Mouse (Mus musculus) adrenal gland, adult (tissue): ENCODE measurements around the gene Syngr3.
A peak's percentile ranks its signal among the peaks of the same experiment; 100 is the strongest.
"Not testable (repeated sequence)": the region's sequence is repeated elsewhere in the genome, so short reads cannot be mapped to it uniquely, and the experiment has no call there.

Experiments used
- DNase-seq, 2 experiments: peaks; one replicate each; pipeline ENCODE4 v3.0.0; 2022 to 2023; ENCODE audit warnings: low spot score in 1 of 2; ENCODE audit not compliant: inconsistent age in 2 of 2

Syngr3 gene

GRCm38 (mm10) chr17:24677500-24678080 lies 12.2 kb downstream of the Syngr3 start:
- DNase-seq, result no peak

DNA sequence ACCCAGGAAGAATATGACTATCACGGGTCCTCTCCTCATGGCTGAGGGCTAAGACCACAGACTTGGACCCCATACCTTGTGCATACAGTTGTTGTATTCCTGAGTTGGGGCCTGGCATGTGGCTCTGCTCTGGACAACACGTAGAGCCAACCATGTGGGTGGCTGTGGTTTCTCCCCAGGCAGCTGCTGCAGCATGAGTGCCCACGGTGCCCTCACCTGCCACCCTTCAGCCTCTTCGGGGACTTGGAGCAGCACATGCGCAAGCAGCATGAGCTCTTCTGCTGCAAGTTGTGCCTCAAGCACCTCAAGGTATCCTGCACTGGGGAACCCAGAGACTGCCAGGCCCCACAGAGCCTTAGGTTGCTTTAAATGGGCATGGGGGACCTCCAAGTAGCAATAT lies 12.9 kb downstream of the Syngr3 start:
- no peak for DNase-seq

- DNase-seq, result peak in 1 of 2 experiments; percentile 79
Observed at GRCm38 (mm10) chr17:24676187-24676586, 13.6 kb downstream of the Syngr3 start.

GRCm38 (mm10) chr17:24674277-24674676 lies 15.5 kb downstream of the Syngr3 start:
- no peak for DNase-seq

DNA sequence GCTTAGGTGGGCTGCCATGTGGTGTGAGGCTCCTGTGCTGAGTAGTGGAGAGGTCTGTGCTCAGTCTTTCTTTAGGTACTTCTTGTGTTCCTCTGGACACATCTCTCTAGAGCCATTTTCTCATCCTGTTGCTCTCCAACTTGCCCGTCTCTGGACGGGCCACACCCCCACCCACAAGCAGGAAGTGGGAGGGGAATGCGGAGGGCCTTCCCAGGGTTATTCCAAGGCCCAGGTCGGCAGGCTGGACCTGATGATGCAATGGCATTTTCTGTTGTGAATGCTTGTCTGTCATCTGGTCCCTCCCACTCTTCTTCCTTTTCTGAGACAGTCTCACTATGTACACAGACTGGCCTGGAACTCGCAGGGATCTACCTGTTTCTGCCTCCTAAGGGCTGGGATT lies 17.6 kb downstream of the Syngr3 start:
- DNase-seq, result peak; percentile 76 to 90

- no peak for DNase-seq
Observed at GRCm38 (mm10) chr17:24671346-24671745, 18.4 kb downstream of the Syngr3 start.

DNA sequence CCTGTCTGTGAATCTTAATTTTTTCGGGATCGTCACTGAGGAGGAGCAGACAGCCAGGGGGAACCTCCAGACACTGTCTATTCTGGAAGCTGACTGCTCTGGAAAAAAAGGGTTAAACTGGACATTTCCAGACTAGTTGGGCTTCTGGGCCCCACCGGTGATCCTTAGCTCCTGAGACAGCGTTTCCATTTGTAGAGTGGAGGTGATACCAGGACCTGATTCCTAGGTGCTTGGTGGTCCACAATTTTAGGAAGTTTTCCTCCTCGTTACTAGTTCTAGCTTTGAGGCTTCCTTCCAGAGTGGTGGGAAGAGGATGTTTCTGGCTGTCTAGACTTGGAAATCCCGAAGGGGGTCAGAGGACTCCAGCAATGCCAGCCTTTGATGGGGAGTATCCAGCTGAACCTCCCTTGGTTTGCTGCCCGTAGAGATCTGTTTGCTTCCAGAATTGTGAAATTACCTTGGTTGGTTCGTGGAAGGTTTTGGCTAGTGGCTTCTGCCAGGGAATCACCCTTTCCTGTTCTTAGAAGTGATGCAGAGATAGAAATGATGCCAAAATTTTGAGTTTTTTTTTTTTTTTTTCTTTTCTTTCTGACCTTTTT lies 19.4 kb downstream of the Syngr3 start:
- peak in 1 of 2 experiments; percentile 63 for DNase-seq

DNA sequence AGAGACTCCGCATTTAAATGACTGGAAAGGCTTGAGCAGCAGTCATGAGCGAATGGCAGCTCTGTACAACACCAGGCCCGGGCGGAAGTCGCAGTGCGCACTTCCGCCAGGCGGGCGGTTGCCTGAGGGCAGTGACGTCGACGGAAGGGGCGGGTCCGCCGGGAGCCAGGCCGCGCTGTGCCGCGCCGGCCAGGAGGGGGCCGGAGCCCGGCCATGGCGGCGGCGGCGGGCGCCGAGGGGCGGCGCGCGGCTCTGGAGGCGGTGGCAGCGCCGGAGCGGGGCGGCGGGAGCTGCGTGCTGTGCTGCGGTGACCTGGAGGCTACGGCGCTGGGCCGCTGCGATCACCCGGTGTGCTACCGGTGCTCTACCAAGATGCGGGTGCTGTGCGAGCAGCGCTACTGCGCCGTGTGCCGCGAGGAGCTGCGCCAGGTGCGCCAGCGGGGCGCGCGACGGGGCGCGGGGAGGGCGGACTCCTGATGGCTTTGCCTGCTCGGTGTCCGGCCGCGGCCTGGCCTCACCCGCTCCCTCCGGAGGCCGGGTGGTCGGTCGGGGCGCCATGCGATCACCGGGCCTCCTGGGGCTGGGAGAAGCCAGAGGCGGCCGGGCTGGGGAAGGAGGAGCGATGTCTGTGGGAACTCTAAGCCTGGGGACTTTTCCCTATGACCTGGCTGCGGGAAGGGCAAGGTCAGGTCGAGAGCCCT lies 20.1 kb downstream of the Syngr3 start, which contains the start of gene Zfp598:
Gene Zfp598, plus strand, starts transcription at position 143 of the 701 bp plus-strand sequence.
- DNase-seq, result peak; percentile 96 to 97

DNA sequence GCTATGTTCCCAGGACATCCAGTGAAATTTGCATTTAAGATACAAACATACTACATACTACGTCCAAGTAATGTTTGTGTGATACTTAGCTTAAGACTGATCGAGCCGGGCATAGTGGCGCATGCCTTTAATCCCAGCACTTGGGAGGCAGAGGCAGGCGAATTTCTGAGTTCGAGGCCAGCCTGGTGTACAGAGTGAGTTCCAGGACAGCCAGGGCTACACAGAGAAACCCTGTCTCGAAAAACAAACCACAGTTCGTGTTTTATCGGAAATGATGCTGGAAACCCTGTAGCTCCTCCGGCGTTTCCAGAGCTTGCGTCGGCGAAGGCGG lies 20.6 kb downstream of the Syngr3 start:
- not testable (repeated sequence) for DNase-seq

GRCm38 (mm10) chr17:24667416-24667815 lies 22.3 kb downstream of the Syngr3 start:
- peak; percentile 65 to 86 for DNase-seq

DNA sequence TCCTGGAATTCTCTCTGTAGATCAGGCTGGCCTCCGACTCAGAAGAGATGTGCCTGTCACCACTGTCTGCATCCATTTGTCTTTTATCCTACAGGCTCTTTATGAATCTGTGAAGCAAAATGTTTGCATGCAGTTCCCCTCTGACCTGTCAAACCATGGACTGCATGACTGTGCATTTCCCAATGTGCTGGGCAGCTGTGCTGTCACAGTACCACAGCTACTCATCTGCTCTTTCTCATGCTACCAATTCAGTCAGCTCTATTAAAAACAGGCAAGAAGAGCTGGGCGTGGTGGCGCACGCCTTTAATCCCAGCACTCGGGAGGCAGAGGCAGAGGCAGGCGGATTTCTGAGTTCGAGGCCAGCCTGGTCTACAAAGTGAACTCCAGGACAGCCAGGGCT lies 22.7 kb downstream of the Syngr3 start:
- not testable (repeated sequence) for DNase-seq

DNA sequence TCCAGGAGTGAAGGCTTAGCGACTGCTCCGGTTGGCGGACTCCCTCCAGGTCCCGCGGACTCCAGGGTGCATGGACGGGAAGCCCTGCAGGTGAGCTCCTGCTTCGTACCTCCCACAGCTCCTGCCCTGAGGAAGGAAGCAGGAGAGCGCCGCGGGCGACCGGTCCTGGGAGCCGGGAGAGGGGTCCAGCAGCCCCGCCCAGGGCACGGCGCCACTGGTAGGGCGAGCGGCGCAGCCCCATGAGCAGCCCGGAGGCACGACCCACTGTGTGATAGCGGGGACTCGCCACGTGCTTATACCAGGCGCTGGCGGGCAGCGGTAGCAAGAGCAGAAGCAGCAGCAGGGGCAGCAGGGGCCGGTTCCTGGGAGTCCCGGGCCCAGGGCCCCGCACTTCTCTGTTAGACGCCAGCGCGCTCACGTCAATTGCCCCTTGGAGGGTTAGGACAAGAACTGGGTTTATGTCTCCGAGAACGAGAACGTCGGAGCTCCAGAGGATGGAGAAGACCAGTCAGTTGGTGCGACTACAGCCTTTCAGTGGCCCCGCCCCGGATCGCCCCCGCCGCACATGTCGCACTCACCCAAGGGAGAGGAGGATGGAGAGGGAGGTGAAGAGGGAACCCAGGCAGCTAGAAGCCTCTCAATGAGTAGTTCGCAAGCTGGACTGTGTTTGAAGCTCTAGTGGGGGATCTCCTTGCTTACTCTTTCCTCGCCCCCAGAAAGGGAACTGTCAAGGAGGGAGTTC lies 31.6 kb downstream of the Syngr3 start, which contains the start of gene Npw:
Gene Npw, minus strand, starts transcription at position 441 of the 742 bp plus-strand sequence.
- DNase-seq, result peak in 1 of 2 experiments; percentile 54

DNA sequence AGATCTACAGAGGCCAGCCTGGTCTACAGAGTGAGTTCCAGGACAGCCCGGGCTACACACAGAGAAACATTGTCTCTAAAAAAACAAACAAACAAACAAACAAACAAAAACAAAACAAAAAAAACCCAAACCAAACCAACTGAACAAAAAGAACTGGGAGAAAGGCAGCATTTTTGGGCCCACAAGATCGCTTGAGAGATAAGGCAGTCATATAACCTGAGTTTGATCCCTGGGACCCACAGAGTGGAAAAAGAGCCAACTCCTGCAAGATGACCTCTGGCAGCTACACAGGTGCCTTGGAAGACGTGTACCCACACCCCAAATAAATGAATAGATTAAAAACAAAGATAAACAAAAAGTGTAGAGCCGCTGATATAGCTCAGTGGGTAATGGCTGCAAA lies 34.8 kb downstream of the Syngr3 start:
- DNase-seq, result no peak

DNA sequence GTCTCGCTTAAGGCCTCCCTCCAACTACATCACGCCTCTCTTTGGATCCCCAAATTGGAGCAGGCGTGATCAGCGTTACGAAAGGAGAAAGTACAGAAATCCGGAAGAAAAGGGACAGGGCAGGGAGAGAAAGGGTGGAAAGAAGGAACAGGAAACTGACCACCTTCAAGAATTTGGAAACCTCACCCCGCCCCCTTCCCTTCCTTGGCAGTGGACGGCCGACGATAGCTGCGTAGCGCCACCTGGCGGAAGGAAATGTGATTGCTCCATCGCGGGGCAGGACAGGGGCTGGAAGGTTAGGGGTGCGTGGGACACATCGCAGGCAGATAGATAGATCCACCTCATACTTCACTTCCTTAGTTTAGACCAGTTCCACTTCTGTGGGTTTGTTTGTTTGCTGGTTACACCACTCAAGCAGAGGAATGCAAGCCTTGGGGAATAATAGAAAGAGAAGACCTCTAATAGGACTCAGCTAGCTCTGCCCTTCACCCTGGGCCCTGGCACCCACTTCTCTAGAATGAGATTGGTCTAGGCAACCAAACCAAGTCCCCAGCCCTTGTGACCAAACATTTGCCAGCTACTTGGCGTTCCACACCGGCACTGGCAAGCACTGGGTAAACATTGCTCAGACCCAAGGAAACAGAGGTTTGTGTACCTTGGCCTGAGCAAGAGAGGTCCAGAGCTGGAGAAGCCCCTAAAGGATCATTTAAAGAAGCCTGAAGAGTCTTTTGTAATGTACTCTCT lies 35.6 kb downstream of the Syngr3 start:
- DNase-seq, result peak; percentile 70 to 90

DNA sequence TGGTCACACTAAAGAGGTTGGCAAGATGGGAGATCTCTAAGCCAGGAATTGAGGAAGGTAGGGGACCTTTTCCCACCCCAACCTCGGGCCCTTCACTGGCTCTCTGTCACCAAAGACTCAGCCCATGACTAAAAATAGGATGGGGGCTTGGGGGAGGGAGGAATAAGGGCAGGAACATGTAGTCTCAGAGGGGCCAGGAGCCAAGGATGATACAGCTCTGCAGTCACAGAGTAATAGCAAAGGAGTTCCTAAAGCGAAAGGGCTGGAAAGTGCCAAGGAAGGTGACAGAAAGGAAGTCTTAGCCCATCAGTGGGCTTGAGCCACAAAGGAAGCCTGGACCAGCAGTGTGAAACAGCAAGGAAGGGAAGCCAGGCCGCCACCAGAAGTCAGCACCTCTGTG lies 37.9 kb downstream of the Syngr3 start:
- DNase-seq, result peak in 1 of 2 experiments; percentile 29

DNA sequence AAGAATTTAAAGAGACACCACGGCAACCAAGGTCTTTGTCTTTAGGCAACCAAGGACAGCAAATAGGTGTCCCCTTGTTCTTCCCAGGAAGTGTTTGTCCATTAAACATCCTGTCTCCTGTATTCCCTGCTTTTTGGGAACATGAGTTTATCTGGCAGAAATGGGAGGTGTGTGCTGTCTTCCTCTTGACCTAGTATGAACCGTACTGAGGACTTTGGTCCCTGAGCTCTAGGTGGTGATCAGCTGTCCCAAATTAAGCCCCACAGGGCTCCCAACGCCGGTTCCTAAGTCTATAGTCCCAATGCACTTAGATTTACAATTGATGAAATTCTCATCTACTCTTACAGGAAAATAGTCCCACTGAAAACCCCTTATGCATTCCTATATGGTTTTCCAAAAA lies 39.0 kb downstream of the Syngr3 start:
- no peak for DNase-seq

GRCm38 (mm10) chr17:24650070-24650616 lies 39.6 kb downstream of the Syngr3 start, which contains the start of gene Slc9a3r2:
TSS of gene Slc9a3r2 (minus strand) at chr17:24650327.
- DNase-seq, result peak; percentile 73 to 88

- DNase-seq, result peak; percentile 64 to 75
Observed at GRCm38 (mm10) chr17:24649581-24650069, 40.1 kb downstream of the Syngr3 start.

GRCm38 (mm10) chr17:24648731-24649377 lies 40.9 kb downstream of the Syngr3 start:
- DNase-seq, result peak in 1 of 2 experiments; percentile 36

- DNase-seq, result peak in 1 of 2 experiments; percentile 46
Observed at GRCm38 (mm10) chr17:24647493-24647892, 42.3 kb downstream of the Syngr3 start.
